Mouse (Mus musculus) stomach, embryonic 16.5 days (tissue): Measurements from ENCODE around the gene Cux2. TPM values are rescaled to one million over a fixed set of nuclear protein-coding genes. Genes with fewer than 3 reads are reported as not detected.

Experiments used
- ATAC-seq: fragments of 200-750 bp; cut with Nextera tagmentation; 2 replicates; pipeline ENCODE4 v1.8.0; 2017; ENCODE audit warnings: moderate number of reproducible peaks, moderate TSS enrichment; ENCODE audit not compliant: insufficient read depth, low FRiP score
- H3K27ac ChIP-seq: fragments of 300-500 bp; sonication (generic); 2 replicates; pipeline ENCODE4 v1.5.1; 2014; ENCODE audit warnings: low read length
- H3K27me3 ChIP-seq: fragments of 300-500 bp; sonication (generic); 2 replicates; pipeline ENCODE4 v1.6.1; 2014; ENCODE audit warnings: low read length, control low read depth, mixed read lengths; ENCODE audit not compliant: control insufficient read depth, insufficient read depth
- H3K36me3 ChIP-seq: fragments of 300-500 bp; sonication (generic); 2 replicates; pipeline ENCODE4 v1.6.1; 2014; ENCODE audit warnings: low read length; ENCODE audit not compliant: control insufficient read depth, insufficient read depth
- H3K4me1 ChIP-seq: fragments of 300-500 bp; sonication (generic); 2 replicates; pipeline ENCODE4 v1.6.1; 2014; ENCODE audit warnings: low read length, control low read depth, mixed read lengths; ENCODE audit not compliant: control insufficient read depth, insufficient read depth
- H3K4me2 ChIP-seq: fragments of 300-500 bp; sonication (generic); 2 replicates; pipeline ENCODE4 v1.6.1; 2014; ENCODE audit warnings: low read depth, low read length, mixed read lengths
- H3K4me3 ChIP-seq: fragments of 300-500 bp; sonication (generic); replicated peaks from 2 replicates; pipeline ENCODE4 v1.5.1; 2014; ENCODE audit warnings: mild to moderate bottlenecking, low read length
- H3K9ac ChIP-seq: fragments of 300-500 bp; sonication (generic); 2 replicates; pipeline ENCODE4 v1.6.1; 2014; ENCODE audit warnings: low read length
- H3K9me3 ChIP-seq: fragments of 300-500 bp; sonication (generic); replicated peaks from 2 replicates; pipeline ENCODE4 v1.6.1; 2016; ENCODE audit warnings: low read length, control low read depth; ENCODE audit not compliant: control insufficient read depth
- WGBS: fragments of 180-500 bp; shearing (Covaris S2); extraction: QIAGEN DNeasy Blood & Tissue Kit; methylation state at CpG from one replicate; pipeline ENCODE4 v1.1.7; 2014; 5-methylcytosine and 5-hydroxymethylcytosine counted together
- polyA plus RNA-seq: library from polyadenylated mRNA; unstranded; fragments of >200 nt; fragmentation: Nextera tagmentation; extraction: Ambion mirVana; gene quantifications from 2 replicates; pipeline ENCODE4 v1.2.1, GENCODE M21; 2015

Cux2 gene
- polyA plus RNA-seq, 1 experiment from 2014 or later, result 3.5 TPM

- Histone ChIP-seq H3K9ac (peak overlapping the region; percentile 63), H3K36me3 (no peaks in the 10 kb centered on the region), H3K9me3 (no peaks in the 10 kb centered on the region), H3K27ac (no peak overlapping the region), H3K4me2 (peak overlapping the region; percentile 60), H3K4me1 (peaks cover 23% of the 10 kb centered on the region), H3K27me3 (no peaks in the 10 kb centered on the region), H3K4me3 (peak overlapping the region; percentile 30)
- peak; percentile 10; the same call in 1 of the 2 replicates for ATAC-seq
- 15% methylated on average over 81 of the region's 82 CpGs for WGBS
Observed at GRCm38 (mm10) chr5:121828491-121829432, 221.1 kb downstream of the Cux2 start.

- H3K27me3 ChIP-seq, result no peaks in the 10 kb centered on the region
- H3K27ac ChIP-seq, result no peak overlapping the region
- no peak for ATAC-seq
Observed at GRCm38 (mm10) chr5:121827876-121828275, 222.0 kb downstream of the Cux2 start.

GRCm38 (mm10) chr5:121825606-121826005 lies 224.3 kb downstream of the Cux2 start:
- Histone ChIP-seq H3K4me3 (no peak overlapping the region), H3K4me1 (peaks cover 10% of the 10 kb centered on the region), H3K36me3 (no peaks in the 10 kb centered on the region), H3K9me3 (no peaks in the 10 kb centered on the region), H3K9ac (no peak overlapping the region), H3K27ac (peak overlapping the region; percentile 33; the same call in 1 of the 2 replicates), H3K27me3 (no peaks in the 10 kb centered on the region), H3K4me2 (no peak overlapping the region)
- ATAC-seq, result no peak
- 91% methylated on average over 3 of the region's 3 CpGs for WGBS

More at GRCm38 (mm10) chr5:121827876-121828275, 222.0 kb downstream of the Cux2 start:
- Histone ChIP-seq H3K9me3 (no peaks in the 10 kb centered on the region), H3K4me1 (peaks cover 15% of the 10 kb centered on the region), H3K4me3 (no peak overlapping the region), H3K4me2 (no peak overlapping the region), H3K36me3 (no peaks in the 10 kb centered on the region), H3K9ac (no peak overlapping the region)
- WGBS, result 86% methylated on average over 4 of the region's 4 CpGs

- H3K36me3 ChIP-seq, result no peaks in the 10 kb centered on the region
- H3K27ac ChIP-seq, result peak overlapping the region; percentile 57
- WGBS, result 74% methylated on average over 4 of the region's 4 CpGs
Observed at GRCm38 (mm10) chr5:121824121-121824520, 225.8 kb downstream of the Cux2 start.

GRCm38 (mm10) chr5:121823668-121824067 lies 226.2 kb downstream of the Cux2 start:
- no peaks in the 10 kb centered on the region for H3K36me3 ChIP-seq

More at GRCm38 (mm10) chr5:121824121-121824520, 225.8 kb downstream of the Cux2 start:
- H3K9me3 ChIP-seq, result no peaks in the 10 kb centered on the region
- H3K4me3 ChIP-seq, result no peak overlapping the region
- H3K4me1 ChIP-seq, result peaks cover 13% of the 10 kb centered on the region
- no peak overlapping the region; the same call in 1 of the 2 replicates for H3K4me2 ChIP-seq
- peak; percentile 35; the same call in 1 of the 2 replicates for ATAC-seq
- H3K9ac ChIP-seq, result no peak overlapping the region
- H3K27me3 ChIP-seq, result no peaks in the 10 kb centered on the region

GRCm38 (mm10) chr5:121822786-121823505 lies 227.0 kb downstream of the Cux2 start:
- 71% methylated on average over 7 of the region's 7 CpGs for WGBS
- H3K9ac ChIP-seq, result no peak overlapping the region
- H3K36me3 ChIP-seq, result peaks cover 3% of the 10 kb centered on the region; the same call in 1 of the 2 replicates

More at GRCm38 (mm10) chr5:121823668-121824067, 226.2 kb downstream of the Cux2 start:
- Histone ChIP-seq H3K4me1 (peaks cover 9% of the 10 kb centered on the region), H3K9me3 (no peaks in the 10 kb centered on the region), H3K9ac (0 out of 2 replicates have a peak overlapping the region, but pooled peaks have one; percentile 21), H3K27ac (no peak overlapping the region), H3K4me2 (no peak overlapping the region; the same call in 1 of the 2 replicates), H3K27me3 (no peaks in the 10 kb centered on the region), H3K4me3 (no peak overlapping the region)
- WGBS, result 88% methylated on average over 1 of the region's 1 CpGs
- 0 out of 2 replicates have a peak, but pooled peaks have one; percentile 3 for ATAC-seq

GRCm38 (mm10) chr5:121821552-121821951 lies 228.3 kb downstream of the Cux2 start:
- no peak overlapping the region for H3K4me2 ChIP-seq
- no peak for ATAC-seq
- no peaks in the 10 kb centered on the region for H3K27me3 ChIP-seq
- peaks cover 12% of the 10 kb centered on the region for H3K36me3 ChIP-seq
- no peak overlapping the region for H3K27ac ChIP-seq
- H3K9ac ChIP-seq, result no peak overlapping the region
- WGBS, result 69% methylated on average over 5 of the region's 5 CpGs
- peaks cover 5% of the 10 kb centered on the region for H3K4me1 ChIP-seq
- no peak overlapping the region for H3K4me3 ChIP-seq
- no peaks in the 10 kb centered on the region for H3K9me3 ChIP-seq

More at GRCm38 (mm10) chr5:121822786-121823505, 227.0 kb downstream of the Cux2 start:
- no peak overlapping the region for H3K4me3 ChIP-seq
- no peak overlapping the region for H3K4me2 ChIP-seq
- no peaks in the 10 kb centered on the region for H3K9me3 ChIP-seq
- H3K27ac ChIP-seq, result no peak overlapping the region
- no peaks in the 10 kb centered on the region for H3K27me3 ChIP-seq
- H3K4me1 ChIP-seq, result peaks cover 5% of the 10 kb centered on the region
- no peak for ATAC-seq

- H3K27ac ChIP-seq, result no peak overlapping the region
- no peak overlapping the region for H3K4me3 ChIP-seq
- no peaks in the 10 kb centered on the region for H3K27me3 ChIP-seq
- no peaks in the 10 kb centered on the region for H3K9me3 ChIP-seq
- no peak overlapping the region for H3K9ac ChIP-seq
- H3K4me2 ChIP-seq, result no peak overlapping the region
- WGBS, result 80% methylated on average over 5 of the region's 5 CpGs
- ATAC-seq, result no peak
- H3K36me3 ChIP-seq, result peaks cover 14% of the 10 kb centered on the region
- H3K4me1 ChIP-seq, result peaks cover 5% of the 10 kb centered on the region
Observed at GRCm38 (mm10) chr5:121821116-121821515, 228.8 kb downstream of the Cux2 start.
